Mouse (Mus musculus) forebrain, embryonic 15.5 days (tissue): ENCODE results near the gene Aspdh. TPM values are rescaled to one million over a fixed set of nuclear protein-coding genes. Genes with fewer than 3 reads are reported as not detected.

Source experiments
- ATAC-seq: fragments of 200-750 bp; cut with Nextera tagmentation; replicated peaks from 2 replicates; pipeline ENCODE4 v1.8.0; 2017; ENCODE audit warnings: mild to moderate bottlenecking, moderate TSS enrichment, moderate library complexity
- H3K27ac ChIP-seq: fragments of 300-500 bp; sonication (generic); replicated peaks from 2 replicates; pipeline ENCODE4 v1.5.1; 2015; ENCODE audit warnings: mild to moderate bottlenecking, inconsistent platforms
- H3K27me3 ChIP-seq: fragments of 300-500 bp; sonication (generic); 2 replicates; pipeline ENCODE4 v1.6.1; 2015; ENCODE audit warnings: inconsistent platforms
- H3K36me3 ChIP-seq: fragments of 300-500 bp; sonication (generic); 2 replicates; pipeline ENCODE4 v1.6.1; 2015; ENCODE audit warnings: mild to moderate bottlenecking, inconsistent platforms
- H3K4me1 ChIP-seq: fragments of 300-500 bp; sonication (generic); 2 replicates; pipeline ENCODE4 v1.6.1; 2015; ENCODE audit warnings: inconsistent platforms
- H3K4me2 ChIP-seq: fragments of 300-500 bp; sonication (generic); replicated peaks from 2 replicates; pipeline ENCODE4 v1.6.1; 2015; ENCODE audit warnings: mild to moderate bottlenecking, inconsistent platforms
- H3K4me3 ChIP-seq: fragments of 300-500 bp; sonication (generic); 2 replicates; pipeline ENCODE4 v1.5.1; 2015; ENCODE audit warnings: mild to moderate bottlenecking, inconsistent platforms
- H3K9ac ChIP-seq: fragments of 300-500 bp; sonication (generic); replicated peaks from 2 replicates; pipeline ENCODE4 v1.6.1; 2015; ENCODE audit warnings: mild to moderate bottlenecking, inconsistent platforms
- H3K9me3 ChIP-seq: fragments of 300-500 bp; sonication (generic); 2 replicates; pipeline ENCODE4 v1.6.1; 2016; ENCODE audit warnings: inconsistent platforms
- WGBS: fragments of 180-500 bp; shearing (Covaris S2); methylation state at CpG from one replicate; pipeline ENCODE4 v1.1.7; 2015; ENCODE audit warnings: mixed read lengths; 5-methylcytosine and 5-hydroxymethylcytosine counted together
- polyA plus RNA-seq: library from polyadenylated mRNA; unstranded; fragments of >200 nt; fragmentation: Nextera tagmentation; extraction: Ambion mirVana; gene quantifications from 2 replicates; pipeline ENCODE4 v1.2.1, GENCODE M21; 2015

Gene Aspdh
- polyA plus RNA-seq, 1 experiment from 2014 or later = 5.8 TPM

DNA sequence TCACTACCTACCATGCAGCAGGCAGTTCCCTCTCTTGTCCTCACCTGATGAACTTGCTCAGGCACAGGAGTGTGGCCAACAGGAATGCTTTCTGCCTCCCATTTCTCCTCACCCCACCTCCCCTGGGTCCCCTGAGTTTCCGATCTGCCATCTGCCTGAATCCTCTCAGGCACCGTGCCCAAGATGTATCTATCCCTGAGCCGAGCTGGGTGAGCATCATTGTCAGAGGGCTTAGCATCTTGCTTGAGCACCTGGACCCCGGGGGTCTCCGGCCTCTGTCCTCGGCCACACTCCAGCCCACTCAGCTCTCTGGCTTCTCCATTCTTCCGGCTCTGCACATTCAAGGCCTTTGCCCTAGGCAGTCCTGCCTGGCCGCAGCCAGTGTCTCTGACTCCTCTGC is 27.3 kb upstream of the Aspdh start:
- 65% methylated on average over 8 of the region's 8 CpGs for WGBS
- H3K36me3 ChIP-seq = no peaks in the 10 kb centered on the region
- H3K4me1 ChIP-seq = peaks cover 28% of the 10 kb centered on the region
- no peak overlapping the region for H3K4me2 ChIP-seq
- H3K27ac ChIP-seq = no peak overlapping the region
- H3K27me3 ChIP-seq = no peaks in the 10 kb centered on the region
- no peak for ATAC-seq
- no peaks in the 10 kb centered on the region for H3K9me3 ChIP-seq
- H3K4me3 ChIP-seq = no peak overlapping the region
- no peak overlapping the region for H3K9ac ChIP-seq

DNA sequence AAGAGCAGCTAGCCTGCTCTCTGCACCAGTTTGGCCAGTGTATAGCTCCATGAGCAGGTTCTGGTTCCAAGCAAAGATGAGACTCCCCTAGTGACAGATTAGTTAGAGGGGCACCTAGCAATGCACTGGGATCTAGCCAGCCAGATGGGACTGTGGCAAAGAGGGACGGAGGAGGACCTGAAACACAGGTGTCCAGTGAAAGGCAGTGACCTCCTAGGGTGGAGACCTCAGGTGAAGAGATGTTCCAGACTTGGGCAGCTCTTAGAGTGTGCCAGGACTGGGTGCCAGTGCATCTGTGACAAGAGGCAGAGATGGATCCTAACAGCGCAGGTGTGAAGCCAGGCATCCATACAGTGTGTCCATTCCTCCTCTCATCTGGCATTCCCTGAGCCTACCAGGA is 25.5 kb upstream of the Aspdh start:
- ATAC-seq = no peak
- WGBS = 72% methylated on average over 2 of the region's 2 CpGs

DNA sequence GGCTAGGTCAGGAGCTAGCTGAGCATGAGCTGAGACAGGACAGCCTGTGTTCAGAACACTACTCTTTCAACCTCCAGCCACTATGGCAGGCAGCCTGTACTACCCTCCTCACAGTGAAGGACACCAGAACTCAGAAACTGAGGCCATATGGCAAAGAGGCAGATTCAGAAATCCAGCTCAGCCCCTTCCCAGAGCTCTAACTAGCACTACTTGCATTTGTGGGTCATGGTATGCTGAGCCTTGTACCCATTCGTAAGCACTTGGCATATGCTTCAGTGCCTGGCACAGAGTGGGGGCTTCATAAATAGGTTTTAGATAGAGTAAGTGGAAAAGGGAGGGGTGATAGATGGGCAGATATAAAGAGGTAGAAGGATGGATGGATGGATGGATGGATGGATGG is 24.7 kb upstream of the Aspdh start:
- WGBS = 81% methylated on average over 1 of the region's 1 CpGs
- Histone ChIP-seq H3K36me3 (peaks cover 6% of the 10 kb centered on the region; the same call in 1 of the 2 replicates), H3K4me3 (no peak overlapping the region), H3K27me3 (no peaks in the 10 kb centered on the region), H3K9me3 (no peaks in the 10 kb centered on the region), H3K4me1 (peaks cover 41% of the 10 kb centered on the region), H3K4me2 (no peak overlapping the region), H3K9ac (no peak overlapping the region), H3K27ac (no peak overlapping the region; the same call in 1 of the 2 replicates)
- ATAC-seq = no peak

More for the DNA sequence above, 25.5 kb upstream of the Aspdh start:
- Histone ChIP-seq H3K4me1 (peaks cover 34% of the 10 kb centered on the region), H3K4me2 (no peak overlapping the region), H3K27me3 (no peaks in the 10 kb centered on the region), H3K9me3 (no peaks in the 10 kb centered on the region), H3K4me3 (no peak overlapping the region), H3K9ac (no peak overlapping the region), H3K27ac (no peak overlapping the region), H3K36me3 (no peaks in the 10 kb centered on the region)

DNA sequence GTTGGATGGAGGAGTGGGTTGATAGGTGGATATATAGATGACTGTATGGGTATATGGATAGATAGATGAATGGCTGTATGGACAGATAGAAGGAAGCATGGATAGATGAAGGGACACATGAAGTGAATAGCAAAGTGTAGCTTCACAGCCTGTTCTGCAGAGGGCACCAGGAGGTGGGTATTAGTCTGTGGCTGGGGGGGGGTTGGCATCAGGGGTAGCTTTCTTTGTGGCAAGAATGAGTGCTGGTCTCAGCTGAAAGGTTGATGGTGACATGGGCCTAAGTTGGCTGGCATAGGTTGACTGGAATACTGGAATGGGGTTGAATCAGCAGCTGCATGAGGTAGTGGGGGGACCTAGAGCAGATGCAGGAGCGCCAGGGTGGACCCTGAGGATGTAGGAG is 24.0 kb upstream of the Aspdh start:
- Histone ChIP-seq H3K4me2 (peak overlapping the region; percentile 98), H3K9me3 (no peaks in the 10 kb centered on the region), H3K27ac (peak overlapping the region; percentile 99), H3K4me3 (peak overlapping the region; percentile 74), H3K27me3 (no peaks in the 10 kb centered on the region), H3K9ac (peak overlapping the region; percentile 99), H3K4me1 (peaks cover 48% of the 10 kb centered on the region), H3K36me3 (peaks cover 13% of the 10 kb centered on the region)
- ATAC-seq = peak; percentile 2
- 8% methylated on average over 1 of the region's 1 CpGs for WGBS

DNA sequence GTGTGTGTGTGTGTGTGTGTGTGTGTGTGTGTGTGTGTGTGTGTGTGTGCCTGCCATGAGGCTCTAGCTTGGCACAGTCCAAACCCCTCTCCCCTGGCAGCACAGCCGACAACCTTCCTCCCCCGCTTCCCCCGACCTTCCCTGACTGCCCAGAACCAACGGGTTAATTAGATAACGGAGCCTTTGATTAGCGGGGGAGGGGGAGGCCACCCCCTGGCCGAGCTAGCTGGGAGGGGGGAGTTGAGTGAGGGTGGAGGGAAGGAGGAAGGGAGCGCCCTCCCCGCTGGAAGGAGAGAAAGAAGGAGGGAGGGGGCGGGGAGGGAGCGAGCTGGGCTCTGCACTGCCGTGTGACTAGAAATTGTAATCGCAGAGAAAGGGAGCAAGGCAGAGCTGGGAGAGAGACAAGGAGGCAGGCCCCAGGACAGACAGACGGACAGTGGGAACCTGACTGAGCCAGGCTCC is 23.5 kb upstream of the Aspdh start:
- Histone ChIP-seq H3K4me1 (peaks cover 53% of the 10 kb centered on the region), H3K4me3 (peak overlapping the region; percentile 74)
- WGBS = under 1% methylated on average over 14 of the region's 14 CpGs

DNA sequence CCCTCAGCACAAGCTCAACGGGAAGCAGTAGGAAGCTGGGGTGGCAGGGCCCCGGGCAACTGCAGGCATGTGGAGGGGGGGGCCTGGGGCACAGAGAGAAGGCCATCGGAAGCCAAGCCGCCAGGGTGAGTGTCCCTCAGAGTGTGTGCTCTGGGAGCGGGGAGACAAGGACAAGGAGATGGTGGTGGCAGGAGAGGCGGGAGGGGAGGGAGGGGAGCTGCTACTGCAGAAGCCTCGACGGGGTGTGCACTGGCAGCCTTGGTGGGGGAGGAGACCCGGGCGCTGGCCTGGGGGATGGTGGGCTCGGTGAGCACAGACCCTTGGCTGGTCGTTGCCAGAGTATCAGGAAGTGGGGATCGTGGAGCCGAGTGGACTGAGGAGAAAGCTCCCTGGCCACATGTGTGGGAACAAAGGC is 22.8 kb upstream of the Aspdh start:
- Histone ChIP-seq H3K9ac (peak overlapping the region; percentile 99), H3K27me3 (no peaks in the 10 kb centered on the region), H3K9me3 (no peaks in the 10 kb centered on the region), H3K27ac (peak overlapping the region; percentile 99), H3K4me1 (peaks cover 59% of the 10 kb centered on the region), H3K4me3 (peak overlapping the region; percentile 74), H3K36me3 (peaks cover 22% of the 10 kb centered on the region), H3K4me2 (peak overlapping the region; percentile 98)
- 0% methylated on average over 12 of the region's 14 CpGs for WGBS
- peak; percentile 45 for ATAC-seq

More for the DNA sequence above, 23.5 kb upstream of the Aspdh start:
- H3K9ac ChIP-seq = peak overlapping the region; percentile 99
- no peaks in the 10 kb centered on the region for H3K27me3 ChIP-seq
- peak; percentile 75 for ATAC-seq
- no peaks in the 10 kb centered on the region for H3K9me3 ChIP-seq
- peaks cover 17% of the 10 kb centered on the region for H3K36me3 ChIP-seq
- H3K27ac ChIP-seq = peak overlapping the region; percentile 99
- peak overlapping the region; percentile 98 for H3K4me2 ChIP-seq

DNA sequence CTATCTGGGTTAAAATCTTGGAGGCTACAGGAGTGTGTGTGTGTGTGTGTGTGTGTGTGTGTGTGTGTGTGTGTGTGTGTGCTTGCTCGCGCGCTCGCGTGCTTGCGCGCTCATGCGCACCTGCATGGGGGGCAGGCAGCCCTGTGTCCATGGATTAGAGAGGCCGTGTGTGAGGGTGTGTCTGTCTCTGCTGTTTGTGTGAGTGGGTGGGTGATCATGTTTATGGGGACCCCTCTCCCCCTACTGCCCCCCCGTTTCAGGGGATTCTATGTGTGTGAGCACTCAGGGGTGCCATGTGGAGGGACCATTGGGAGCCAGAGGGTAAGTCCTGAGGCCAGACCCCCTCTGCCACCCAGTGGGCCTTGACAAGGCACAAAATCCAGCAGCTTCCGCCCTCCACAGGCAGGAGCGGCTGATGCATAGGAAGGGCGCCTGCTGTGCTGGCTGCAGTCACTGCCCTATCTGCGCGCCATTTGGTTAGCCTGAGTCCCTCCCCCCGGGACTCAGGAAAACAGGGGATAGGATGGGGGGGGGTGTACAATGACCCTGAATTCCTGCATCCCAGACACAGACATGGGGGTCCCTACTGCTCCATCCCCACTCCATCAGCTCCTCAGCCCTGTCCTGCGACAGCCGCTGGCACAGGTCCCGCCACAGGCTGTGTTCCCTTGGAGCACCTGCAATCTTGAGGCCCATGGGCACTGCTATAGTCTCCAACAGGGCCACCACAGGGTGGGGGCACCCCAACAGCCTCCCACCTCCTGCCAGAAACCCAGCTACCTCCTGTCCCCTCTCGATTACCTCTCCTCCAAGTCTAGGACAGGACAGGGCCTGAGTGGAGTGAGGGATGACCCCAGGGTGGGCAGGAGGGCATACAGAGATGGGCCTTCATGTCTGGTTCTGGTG is 21.7 kb upstream of the Aspdh start:
- whole genome bisulfite sequencing = 4% methylated on average over 20 of the region's 20 CpGs
- H3K4me3 ChIP-seq = peak overlapping the region; percentile 74

DNA sequence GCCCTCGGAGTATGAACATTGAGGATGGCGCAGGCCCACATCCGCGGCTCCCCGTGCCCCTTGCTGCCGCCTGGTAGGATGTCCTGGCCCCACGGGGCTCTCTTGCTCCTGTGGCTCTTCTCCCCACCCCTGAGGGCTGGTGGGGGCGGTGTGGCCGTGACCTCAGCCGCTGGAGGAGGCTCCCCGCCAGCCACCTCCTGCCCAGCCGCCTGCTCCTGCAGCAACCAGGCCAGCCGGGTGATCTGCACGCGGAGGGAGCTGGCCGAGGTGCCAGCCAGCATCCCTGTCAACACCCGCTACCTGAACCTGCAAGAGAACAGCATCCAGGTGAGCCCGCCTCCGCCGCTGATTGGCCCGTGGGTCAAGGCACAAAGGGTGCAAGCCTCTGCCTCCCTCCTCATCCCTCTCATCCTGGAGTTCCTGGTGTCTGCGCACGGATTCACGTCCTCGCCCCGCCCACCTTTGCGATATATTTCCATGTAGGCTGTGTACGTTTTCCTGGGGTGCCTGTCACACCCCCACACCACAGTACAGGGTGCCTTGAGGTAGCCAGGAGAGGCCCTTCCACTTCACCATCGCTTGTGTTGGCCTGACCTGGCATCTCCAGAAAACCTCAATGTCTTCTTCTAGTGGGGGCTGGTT is 20.2 kb upstream of the Aspdh start:
- H3K4me2 ChIP-seq = peak overlapping the region; percentile 98
- WGBS = 42% methylated on average over 29 of the region's 29 CpGs
- no peak for ATAC-seq
- H3K9me3 ChIP-seq = no peaks in the 10 kb centered on the region
- no peaks in the 10 kb centered on the region for H3K27me3 ChIP-seq
- peaks cover 46% of the 10 kb centered on the region for H3K36me3 ChIP-seq
- peaks cover 70% of the 10 kb centered on the region for H3K4me1 ChIP-seq
- H3K27ac ChIP-seq = no peak overlapping the region
- H3K4me3 ChIP-seq = peak overlapping the region; percentile 74
- H3K9ac ChIP-seq = peak overlapping the region; percentile 99

More for the DNA sequence above, 21.7 kb upstream of the Aspdh start:
- peaks cover 63% of the 10 kb centered on the region for H3K4me1 ChIP-seq
- peak overlapping the region; percentile 98 for H3K4me2 ChIP-seq
- peak; percentile 44 for ATAC-seq
- no peaks in the 10 kb centered on the region for H3K9me3 ChIP-seq
- peaks cover 31% of the 10 kb centered on the region for H3K36me3 ChIP-seq
- H3K9ac ChIP-seq = peak overlapping the region; percentile 99
- H3K27ac ChIP-seq = peak overlapping the region; percentile 99
- H3K27me3 ChIP-seq = no peaks in the 10 kb centered on the region

DNA sequence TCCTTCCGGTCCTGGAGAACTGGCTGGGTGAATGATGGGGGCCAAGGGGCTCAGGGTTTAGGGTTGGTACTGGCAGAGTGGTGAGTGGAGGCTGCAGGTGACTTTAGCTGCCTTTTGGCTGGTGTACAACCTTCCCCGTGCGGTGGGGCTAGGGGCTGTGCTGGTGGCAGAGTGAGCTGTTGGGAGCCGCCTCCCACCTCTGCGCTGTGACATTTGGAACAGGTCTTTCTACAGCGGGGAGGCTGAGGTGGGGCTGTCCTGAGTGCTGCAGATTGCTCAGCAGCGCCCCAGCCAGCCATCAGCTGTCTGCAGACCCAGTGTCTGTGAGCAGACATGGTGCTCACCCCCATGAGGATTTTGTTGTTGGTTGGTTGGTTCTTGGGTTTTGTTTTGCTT is 19.7 kb upstream of the Aspdh start:
- Histone ChIP-seq H3K4me1 (peaks cover 73% of the 10 kb centered on the region), H3K9me3 (no peaks in the 10 kb centered on the region), H3K36me3 (peaks cover 51% of the 10 kb centered on the region), H3K9ac (peak overlapping the region; percentile 99), H3K4me2 (peak overlapping the region; percentile 98), H3K4me3 (peak overlapping the region; percentile 74), H3K27me3 (no peaks in the 10 kb centered on the region), H3K27ac (no peak overlapping the region)
- 45% methylated on average over 7 of the region's 7 CpGs for WGBS
- no peak for ATAC-seq

DNA sequence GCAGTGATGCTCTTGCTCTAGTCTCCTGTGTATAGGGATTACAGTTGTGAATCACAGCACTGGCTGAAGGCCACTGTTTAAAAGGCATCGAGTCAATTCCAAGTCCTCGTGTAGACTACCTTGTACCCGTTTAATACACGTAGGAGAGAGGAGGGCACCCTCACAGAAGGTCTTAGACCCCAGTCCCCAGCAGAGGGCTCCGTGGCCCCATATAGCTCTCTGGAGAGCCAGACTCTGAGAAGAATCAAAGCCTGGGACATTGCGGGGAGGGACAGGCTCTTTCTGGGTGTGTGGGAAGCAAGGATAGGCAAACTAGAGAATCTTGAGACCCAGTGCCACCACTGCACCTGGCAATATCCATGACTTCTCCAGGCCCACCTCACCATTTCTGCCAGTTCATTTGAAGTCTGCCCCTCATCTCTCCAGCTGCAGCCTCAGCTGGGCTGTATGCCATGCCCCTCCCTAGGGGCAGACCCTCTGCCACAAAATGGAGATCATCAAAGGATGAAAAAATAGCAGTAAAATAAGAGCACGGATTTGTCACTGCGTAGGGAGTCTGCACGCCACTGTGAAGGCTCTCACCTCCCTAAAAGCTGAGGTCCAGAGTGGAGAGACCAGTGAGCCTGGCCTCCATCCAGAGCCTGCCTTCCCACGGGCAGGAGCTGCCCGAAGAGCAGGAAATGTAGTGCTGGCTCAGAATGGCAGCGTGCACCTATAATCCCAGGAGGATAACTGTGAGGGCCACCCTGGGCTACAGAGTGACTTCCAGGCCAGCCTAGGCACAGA is 18.9 kb upstream of the Aspdh start:
- Histone ChIP-seq H3K9me3 (no peaks in the 10 kb centered on the region), H3K9ac (peak overlapping the region; percentile 36), H3K4me1 (peaks cover 69% of the 10 kb centered on the region), H3K27me3 (no peaks in the 10 kb centered on the region), H3K27ac (peak overlapping the region; percentile 46), H3K4me2 (peak overlapping the region; percentile 98), H3K4me3 (peak overlapping the region; percentile 74; the same call in 1 of the 2 replicates), H3K36me3 (peaks cover 54% of the 10 kb centered on the region)
- ATAC-seq = no peak
- WGBS = 49% methylated on average over 12 of the region's 12 CpGs

DNA sequence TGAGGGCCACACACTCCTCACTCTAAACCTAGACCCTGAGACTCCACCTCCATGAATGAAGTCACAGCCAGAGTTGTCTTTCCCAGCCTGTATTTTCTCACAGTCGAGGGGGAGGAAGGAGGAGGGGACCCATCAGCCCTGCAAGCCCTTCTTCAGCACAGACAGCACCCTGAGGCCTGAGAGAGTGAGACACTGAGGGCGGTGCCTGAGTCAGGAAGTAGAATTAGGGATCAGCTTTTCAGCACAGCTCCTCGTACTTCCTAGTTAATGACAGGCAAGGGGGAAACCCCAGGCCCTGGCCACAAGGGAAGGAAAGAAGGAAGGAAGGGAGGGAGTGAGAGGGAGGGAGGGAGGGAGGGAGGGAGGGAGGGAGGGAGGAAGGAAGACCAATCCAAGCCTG is 11.9 kb upstream of the Aspdh start:
- H3K4me1 ChIP-seq = peaks cover 36% of the 10 kb centered on the region
- no peak overlapping the region for H3K4me2 ChIP-seq
- ATAC-seq = no peak; the same call in 1 of the 2 replicates
- no peak overlapping the region for H3K27ac ChIP-seq
- H3K27me3 ChIP-seq = no peaks in the 10 kb centered on the region
- H3K4me3 ChIP-seq = no peak overlapping the region
- H3K9ac ChIP-seq = no peak overlapping the region
- 18% methylated on average over 3 of the region's 3 CpGs for WGBS
- H3K36me3 ChIP-seq = peaks cover 68% of the 10 kb centered on the region
- H3K9me3 ChIP-seq = no peaks in the 10 kb centered on the region
